ENCODE assay signal across 9 mouse cellular contexts in genomic region chr9:21164072-21164471, GRCm38 (mm10). TPM values are rescaled to one million over a fixed set of nuclear protein-coding genes. Genes with fewer than 3 reads are reported as not detected.
DNase-seq lines count a peak whose midpoint lies in the region; ATAC-seq and TF ChIP-seq lines count a peak whose summit lies in the region.
"Had no signal": no experiment of that assay in that cellular context is flagged by ENCODE, and none has a peak within 500 bp of the region (broad histone marks: within the 10 kb centered on the region; RNA-seq: fewer than 3 reads in every experiment).

No protein-coding gene starts in this region.

- DNase-seq in heart, postnatal 10 days, result no peak
- DNase-seq in forebrain, embryonic 11.5 days (ENCODE audit: low spot score), result no peak
- DNase-seq in kidney, postnatal 14 days, result peak; percentile 15
- DNase-seq in ovary, adult 18-20 months (ENCODE audit: low spot score), result no peak
- DNase-seq in urinary bladder, postnatal 36 days (ENCODE audit: low spot score in 2 of 2), result no peak

- H3K36me3 ChIP-seq in heart, embryonic 12.5 days, result no peaks in the 10 kb centered on the region
- no peaks in the 10 kb centered on the region for H3K36me3 ChIP-seq in E14TG2a.4 (ENCODE audit: insufficient read depth, low read length)
- no peaks in the 10 kb centered on the region for H3K36me3 ChIP-seq in forebrain, embryonic 11.5 days (ENCODE audit: control insufficient read depth, insufficient read depth, low read length)
- H3K36me3 ChIP-seq in midbrain, embryonic 15.5 days (replicated peaks), result no peaks in the 10 kb centered on the region

- peaks cover 52% of the 10 kb centered on the region for H3K4me1 ChIP-seq in heart, embryonic 12.5 days (replicated peaks)
- H3K4me1 ChIP-seq in E14TG2a.4 (replicated peaks; ENCODE audit: low read depth, low read length), result peaks cover 58% of the 10 kb centered on the region
- peaks cover 17% of the 10 kb centered on the region for H3K4me1 ChIP-seq in forebrain, embryonic 11.5 days (replicated peaks; ENCODE audit: control insufficient read depth, insufficient read depth, low read length)
- H3K4me1 ChIP-seq in midbrain, embryonic 15.5 days, result peaks cover 37% of the 10 kb centered on the region

- peak overlapping the region; percentile 53 for H3K9ac ChIP-seq in heart, embryonic 12.5 days
- no peak overlapping the region for H3K9ac ChIP-seq in forebrain, embryonic 11.5 days (ENCODE audit: low read length)
- no peak overlapping the region for H3K9ac ChIP-seq in midbrain, embryonic 15.5 days
- H3K9ac ChIP-seq: liver, embryonic 14.5 days had no signal

- intact Hi-C loops in heart, postnatal 10 days (cut with DNase I), result no loop called here

- peaks cover 46% of the 10 kb centered on the region for H3K27me3 ChIP-seq in heart, embryonic 12.5 days (replicated peaks)
- peaks cover 56% of the 10 kb centered on the region for H3K27me3 ChIP-seq in E14TG2a.4 (ENCODE audit: insufficient read depth, low read length)
- peaks cover 57% of the 10 kb centered on the region for H3K27me3 ChIP-seq in forebrain, embryonic 11.5 days (ENCODE audit: control insufficient read depth, insufficient read depth, low read length)
- peaks cover 69% of the 10 kb centered on the region for H3K27me3 ChIP-seq in midbrain, embryonic 15.5 days (replicated peaks)

- no peak for TF ChIP-seq CTCF in E14TG2a.4 (conservative IDR thresholded peaks at IDR 0.05; ENCODE audit: low read length)

- no peaks in the 10 kb centered on the region for H3K9me3 ChIP-seq in heart, embryonic 12.5 days (replicated peaks)
- no peaks in the 10 kb centered on the region for H3K9me3 ChIP-seq in E14TG2a.4 (ENCODE audit: low read length)
- H3K9me3 ChIP-seq in forebrain, embryonic 11.5 days (ENCODE audit: control insufficient read depth, low read length), result no peaks in the 10 kb centered on the region
- no peaks in the 10 kb centered on the region for H3K9me3 ChIP-seq in midbrain, embryonic 15.5 days

- no peak overlapping the region for H3K27ac ChIP-seq in heart, embryonic 12.5 days (ENCODE audit: poor library complexity, severe bottlenecking)
- no peak overlapping the region for H3K27ac ChIP-seq in forebrain, embryonic 11.5 days (ENCODE audit: low read depth, low read length)
- no peak overlapping the region for H3K27ac ChIP-seq in midbrain, embryonic 15.5 days
- H3K27ac ChIP-seq: liver, embryonic 14.5 days had no signal

- H3K4me2 ChIP-seq in heart, embryonic 12.5 days, result peak overlapping the region; percentile 99
- 0 out of 2 replicates have a peak overlapping the region, but pooled peaks have one; percentile 18 for H3K4me2 ChIP-seq in forebrain, embryonic 11.5 days (ENCODE audit: low read depth, low read length, severe bottlenecking)
- H3K4me2 ChIP-seq in midbrain, embryonic 15.5 days, result peak overlapping the region; percentile 36

- no peak for ATAC-seq in heart, embryonic 12.5 days (ENCODE audit: insufficient number of reproducible peaks, low FRiP score)
- no peak for ATAC-seq in forebrain, embryonic 11.5 days (replicated peaks; ENCODE audit: low FRiP score)
- no peak for ATAC-seq in midbrain, embryonic 15.5 days (replicated peaks)

- peak overlapping the region; percentile 61 for H3K4me3 ChIP-seq in heart, embryonic 12.5 days
- H3K4me3 ChIP-seq in E14TG2a.4 (replicated peaks; ENCODE audit: low read length), result peak overlapping the region; percentile 64
- no peak overlapping the region for H3K4me3 ChIP-seq in forebrain, embryonic 11.5 days (ENCODE audit: low read depth, low read length)
- H3K4me3 ChIP-seq in midbrain, embryonic 15.5 days, result peak overlapping the region; percentile 14; the same call in 1 of the 2 replicates

- 1% methylated on average over 26 of the region's 26 CpGs for WGBS in heart, embryonic 12.5 days
- whole genome bisulfite sequencing in forebrain, embryonic 11.5 days, result under 1% methylated on average over 26 of the region's 26 CpGs
- 2% methylated on average over 26 of the region's 26 CpGs for WGBS in midbrain, embryonic 15.5 days

RNA-seq across cellular contexts. Expression of gene Pde4a, which starts 1.4 kb away (rescaled TPM):
- 10.1 and 10.2 TPM in 2 replicates for polyA plus RNA-seq in heart, embryonic 12.5 days (2016; fragmentation: Nextera tagmentation; extraction: Ambion mirVana)
- total RNA-seq in heart, postnatal 10 days (2021), result 10 to 100 TPM; 21.3 to 28.2 TPM
- polyA plus RNA-seq in forebrain, embryonic 11.5 days (2014; fragmentation: Nextera tagmentation; extraction: Ambion mirVana), result 7.0 and 8.4 TPM in 2 replicates
- polyA plus RNA-seq in midbrain, embryonic 15.5 days (2015; fragmentation: Nextera tagmentation; extraction: Ambion mirVana), result 42.7 and 44.5 TPM in 2 replicates

RNA-seq across cellular contexts. Expression of gene Cdc37, which starts 14.3 kb away (rescaled TPM):
- 232 and 241 TPM in 2 replicates for polyA plus RNA-seq in heart, embryonic 12.5 days (2016; fragmentation: Nextera tagmentation; extraction: Ambion mirVana)
- total RNA-seq in heart, postnatal 10 days (2021), result 100 to 1,000 TPM; 167 to 169 TPM
- 300 and 308 TPM in 2 replicates for polyA plus RNA-seq in forebrain, embryonic 11.5 days (2014; fragmentation: Nextera tagmentation; extraction: Ambion mirVana)
- polyA plus RNA-seq in midbrain, embryonic 15.5 days (2015; fragmentation: Nextera tagmentation; extraction: Ambion mirVana), result 215 and 226 TPM in 2 replicates

RNA-seq across cellular contexts. Expression of gene Tyk2, which starts 33.0 kb away (rescaled TPM):
- polyA plus RNA-seq in heart, embryonic 12.5 days (2016; fragmentation: Nextera tagmentation; extraction: Ambion mirVana), result 15.3 and 17.5 TPM in 2 replicates
- 1 to 10 TPM; 8.9 to 9.5 TPM for total RNA-seq in heart, postnatal 10 days (2021)
- polyA plus RNA-seq in forebrain, embryonic 11.5 days (2014; fragmentation: Nextera tagmentation; extraction: Ambion mirVana), result 10.3 and 10.8 TPM in 2 replicates
- polyA plus RNA-seq in midbrain, embryonic 15.5 days (2015; fragmentation: Nextera tagmentation; extraction: Ambion mirVana), result 12.5 TPM in 2 replicates

Comparison
In these comparisons a context has a peak if more than half of its experiments do, and no peak if none do; other contexts are left out.
1. H3K4me2 ChIP-seq: peak in every context shown above with its lines; median percentile 99 in heart, embryonic 12.5 days; 36 in midbrain, embryonic 15.5 days; 18 in forebrain, embryonic 11.5 days.